Mouse (Mus musculus) heart, postnatal 0 days (tissue): ENCODE measurements around the gene Gpr132. TPM values are rescaled to one million over a fixed set of nuclear protein-coding genes. Genes with fewer than 3 reads are reported as not detected.

Experiments used
- ATAC-seq: fragments of 200-750 bp; cut with Nextera tagmentation; 2 replicates; pipeline ENCODE4 v1.8.0; 2017; ENCODE audit warnings: low read depth, moderate number of reproducible peaks, moderate library complexity; ENCODE audit not compliant: insufficient read depth
- DNase-seq: peaks from one replicate; pipeline ENCODE4 v3.0.0-alpha.2; 2016; ENCODE audit warnings: low spot score
- H3K27ac ChIP-seq: fragments of 300-500 bp; sonication (generic); 2 replicates; pipeline ENCODE4 v1.5.1; 2014; ENCODE audit warnings: low read depth, mild to moderate bottlenecking
- H3K27me3 ChIP-seq: fragments of 300-500 bp; sonication (generic); 2 replicates; pipeline ENCODE4 v1.6.1; 2014; ENCODE audit warnings: low read length, mixed read lengths; ENCODE audit not compliant: control insufficient read depth, insufficient read depth
- H3K36me3 ChIP-seq: fragments of 300-500 bp; sonication (generic); replicated peaks from 2 replicates; pipeline ENCODE4 v1.6.1; 2014; ENCODE audit warnings: low read length, mixed read lengths; ENCODE audit not compliant: control insufficient read depth, insufficient read depth
- H3K4me1 ChIP-seq: fragments of 300-500 bp; sonication (generic); 2 replicates; pipeline ENCODE4 v1.6.1; 2014; ENCODE audit warnings: antibody characterized with exemption; ENCODE audit not compliant: control insufficient read depth, insufficient read depth
- H3K4me2 ChIP-seq: fragments of 300-500 bp; sonication (generic); 2 replicates; pipeline ENCODE4 v1.6.1; 2014; ENCODE audit warnings: low read depth, mild to moderate bottlenecking, low read length, moderate library complexity
- H3K4me3 ChIP-seq: fragments of 300-500 bp; sonication (generic); 2 replicates; pipeline ENCODE4 v1.5.1; 2014; ENCODE audit warnings: low read depth, low read length
- H3K9ac ChIP-seq: fragments of 300-500 bp; sonication (generic); replicated peaks from 2 replicates; pipeline ENCODE4 v1.6.1; 2014; ENCODE audit warnings: low read depth, low read length, mixed read lengths
- H3K9me3 ChIP-seq: fragments of 300-500 bp; sonication (generic); replicated peaks from 2 replicates; pipeline ENCODE4 v1.6.1; 2016; ENCODE audit warnings: low read length; ENCODE audit not compliant: control insufficient read depth
- CTCF ChIP-seq: IDR thresholded peaks from 2 replicates; pipeline ENCODE4 v1.5.1; 2016; ENCODE audit warnings: antibody characterized with exemption, control low read depth, low read depth
- EP300 ChIP-seq: IDR thresholded peaks from 2 replicates; pipeline ENCODE4 v1.6.1; 2016; ENCODE audit warnings: antibody characterized with exemption, low read depth
- WGBS: fragments of 180-500 bp; shearing (Covaris S2); extraction: QIAGEN DNeasy Blood & Tissue Kit; methylation state at CpG from one replicate; pipeline ENCODE4 v1.1.7; 2014; 5-methylcytosine and 5-hydroxymethylcytosine counted together
- polyA plus RNA-seq: library from polyadenylated mRNA; unstranded; fragments of >200 nt; fragmentation: Nextera tagmentation; extraction: Ambion mirVana; gene quantifications from 2 replicates; pipeline ENCODE4 v1.2.1, GENCODE M21; 2015
- total RNA-seq: library from RNA; depleted of rRNA; stranded (reverse); fragments of >200 nt; gene quantifications from 2 replicates; pipeline ENCODE4 v1.2.3, GENCODE M21; 2014; ENCODE audit warnings: low replicate concordance

Gene Gpr132
- total and polyA plus RNA-seq, 2 experiments from 2014 or later = 0.04 to 0.38 TPM

DNA sequence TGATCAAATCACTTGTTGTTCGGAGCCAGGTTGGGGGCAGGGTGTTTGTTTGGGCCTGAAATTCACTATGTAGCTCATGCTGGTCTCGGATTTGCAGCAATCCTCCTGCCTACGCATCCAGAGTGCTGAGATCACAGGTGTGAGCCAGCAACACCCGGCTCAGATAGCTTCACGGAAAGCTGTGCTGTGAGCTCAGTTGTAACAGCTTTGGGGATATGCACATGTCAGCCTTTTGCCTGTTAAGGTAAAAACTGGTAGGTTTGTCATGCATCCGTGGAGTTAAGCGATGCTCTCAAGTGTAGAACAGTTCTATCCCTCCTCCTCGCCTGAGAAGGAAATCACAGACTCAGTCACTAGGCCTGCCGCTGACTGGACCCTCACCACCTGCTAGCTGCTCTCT, 32.6 kb upstream of the Gpr132 start:
- Histone ChIP-seq H3K4me1 (no peaks in the 10 kb centered on the region), H3K4me3 (no peak overlapping the region), H3K27me3 (no peaks in the 10 kb centered on the region), H3K9me3 (no peaks in the 10 kb centered on the region), H3K27ac (no peak overlapping the region), H3K36me3 (no peaks in the 10 kb centered on the region), H3K4me2 (no peak overlapping the region), H3K9ac (no peak overlapping the region)
- no peak for DNase-seq
- no peak for ATAC-seq
- TF ChIP-seq EP300 (no peak), CTCF (no peak)
- WGBS = 79% methylated on average over 9 of the region's 9 CpGs

DNA sequence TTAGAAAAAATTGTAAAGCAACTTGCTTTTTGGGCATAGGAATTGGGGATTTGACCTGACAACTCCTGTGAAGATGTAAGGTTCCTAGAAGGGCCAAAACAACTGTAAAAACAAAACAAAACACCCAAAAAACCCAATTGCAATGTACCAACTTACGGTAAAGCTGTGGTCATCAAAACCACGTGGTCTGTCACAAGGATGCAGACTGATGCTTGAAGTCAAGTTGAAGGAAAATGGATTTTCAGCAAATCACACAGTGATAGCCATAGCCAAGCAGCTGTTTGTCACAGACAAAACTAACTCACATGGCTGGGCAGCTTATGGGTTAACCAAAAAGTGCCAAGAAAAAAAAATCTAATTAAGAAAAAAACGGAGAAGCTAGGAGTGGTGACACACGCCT, 30.9 kb upstream of the Gpr132 start:
- DNase-seq = no peak
- TF ChIP-seq EP300 (no peak), CTCF (no peak)
- Histone ChIP-seq H3K9ac (no peak overlapping the region), H3K4me3 (no peak overlapping the region), H3K4me2 (no peak overlapping the region), H3K4me1 (no peaks in the 10 kb centered on the region), H3K9me3 (no peaks in the 10 kb centered on the region), H3K27me3 (0 out of 2 replicates have a peak, but pooled peaks cover 11% of the 10 kb centered on the region), H3K27ac (no peak overlapping the region), H3K36me3 (no peaks in the 10 kb centered on the region)
- 67% methylated on average over 4 of the region's 4 CpGs for WGBS
- ATAC-seq = no peak

DNA sequence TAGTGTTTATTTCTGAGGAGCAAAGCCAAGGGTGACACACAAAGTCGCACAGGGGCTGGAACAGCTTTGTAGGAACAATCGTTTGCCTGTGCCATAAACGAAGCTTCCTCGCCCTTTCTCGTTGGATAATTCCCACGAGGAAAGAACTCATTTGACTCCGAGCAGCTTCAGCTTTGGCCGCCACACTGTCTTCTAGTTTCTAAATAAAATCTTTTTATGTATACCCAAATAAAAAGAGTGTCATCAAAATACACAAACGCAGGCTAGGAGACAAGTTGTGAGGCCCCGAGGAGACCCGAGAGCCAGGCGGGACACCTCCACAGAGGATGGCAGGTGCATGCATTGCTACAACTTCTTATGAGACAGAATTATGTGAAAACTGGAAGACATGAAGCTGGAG, 30.3 kb upstream of the Gpr132 start:
- H3K4me3 ChIP-seq = no peak overlapping the region
- H3K9ac ChIP-seq = no peak overlapping the region
- WGBS = 66% methylated on average over 12 of the region's 12 CpGs
- H3K4me2 ChIP-seq = peak overlapping the region; percentile 20; the same call in 1 of the 2 replicates
- no peaks in the 10 kb centered on the region for H3K9me3 ChIP-seq
- 0 out of 2 replicates have a peak, but pooled peaks cover 12% of the 10 kb centered on the region for H3K27me3 ChIP-seq
- peak overlapping the region; percentile 61 for H3K27ac ChIP-seq
- TF ChIP-seq EP300 = no peak
- TF ChIP-seq CTCF = no peak
- H3K4me1 ChIP-seq = no peaks in the 10 kb centered on the region
- ATAC-seq = no peak
- DNase-seq = no peak
- H3K36me3 ChIP-seq = no peaks in the 10 kb centered on the region

DNA sequence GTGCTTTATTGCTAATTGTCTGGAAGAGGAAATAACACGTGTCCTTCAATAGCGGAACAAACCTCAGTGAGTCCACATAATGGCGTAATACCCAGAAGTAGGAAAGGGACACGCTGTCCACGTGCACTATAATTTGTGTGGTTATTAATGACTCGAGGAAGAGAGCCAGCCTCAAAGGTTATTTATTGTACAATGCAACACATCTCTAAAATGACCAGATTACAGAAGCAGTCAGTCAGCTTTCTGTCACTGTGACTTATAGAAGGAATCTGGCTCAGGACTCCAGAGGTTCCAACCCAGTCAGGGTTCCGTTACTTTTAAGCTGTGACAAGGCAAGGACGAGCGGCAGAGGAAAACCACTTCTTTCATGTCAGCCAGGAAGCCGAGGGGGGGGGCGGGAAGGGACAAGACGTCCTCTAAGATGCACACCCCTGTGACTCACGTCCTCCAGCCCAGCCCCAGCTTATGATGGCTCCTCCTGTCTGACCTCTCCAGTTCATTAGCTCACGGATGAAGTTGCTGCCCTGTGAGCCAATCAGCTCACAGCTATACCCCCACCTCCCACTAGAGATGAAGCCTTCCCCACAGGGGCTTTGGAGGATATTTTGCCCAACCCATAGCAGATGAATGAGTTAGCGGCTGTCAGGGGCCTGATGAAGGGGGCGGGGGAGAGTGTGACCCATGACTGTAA, 29.6 kb upstream of the Gpr132 start:
- H3K4me1 ChIP-seq = no peaks in the 10 kb centered on the region
- peak; percentile 78 for DNase-seq
- H3K9ac ChIP-seq = no peak overlapping the region
- peak; percentile 89 for ATAC-seq
- no peak overlapping the region for H3K4me3 ChIP-seq
- H3K36me3 ChIP-seq = no peaks in the 10 kb centered on the region
- H3K4me2 ChIP-seq = peak overlapping the region; percentile 20; the same call in 1 of the 2 replicates
- peak overlapping the region; percentile 61 for H3K27ac ChIP-seq
- H3K27me3 ChIP-seq = 0 out of 2 replicates have a peak, but pooled peaks cover 12% of the 10 kb centered on the region
- 30% methylated on average over 16 of the region's 16 CpGs for WGBS
- no peaks in the 10 kb centered on the region for H3K9me3 ChIP-seq
- TF ChIP-seq EP300 (0 out of 2 replicates have a peak, but pooled peaks have one; percentile 18), CTCF (no peak)

DNA sequence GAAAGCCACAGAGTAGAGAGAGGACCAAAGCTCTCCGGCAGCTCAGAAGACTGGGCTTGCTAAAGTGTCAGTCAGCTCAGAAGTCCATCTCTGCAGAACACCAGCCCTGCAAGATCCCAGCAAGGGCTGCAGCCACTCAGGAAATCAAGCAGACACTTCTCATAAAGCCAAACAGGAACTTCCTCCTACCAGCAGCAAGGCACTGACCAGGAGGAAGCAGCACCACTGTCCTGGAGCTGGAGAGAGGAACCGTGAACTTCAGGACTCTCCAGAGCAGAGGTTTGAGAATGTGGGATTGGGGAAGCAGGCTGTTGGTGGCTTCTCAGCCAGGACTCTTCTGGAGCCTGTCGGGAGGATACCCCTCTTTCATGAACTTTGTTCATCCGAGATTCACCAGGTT, 26.9 kb upstream of the Gpr132 start:
- H3K4me1 ChIP-seq = no peaks in the 10 kb centered on the region
- DNase-seq = no peak
- H3K27ac ChIP-seq = peak overlapping the region; percentile 49
- no peak overlapping the region for H3K4me2 ChIP-seq
- no peak for ATAC-seq
- no peaks in the 10 kb centered on the region for H3K9me3 ChIP-seq
- 38% methylated on average over 4 of the region's 4 CpGs for WGBS
- H3K4me3 ChIP-seq = no peak overlapping the region
- no peaks in the 10 kb centered on the region for H3K36me3 ChIP-seq
- 0 out of 2 replicates have a peak, but pooled peaks cover 12% of the 10 kb centered on the region for H3K27me3 ChIP-seq
- no peak overlapping the region for H3K9ac ChIP-seq
- no peak for TF ChIP-seq EP300
- no peak for TF ChIP-seq CTCF
